Mouse (Mus musculus) heart, embryonic 14.5 days (tissue): Measurements from ENCODE around the gene Rnf34. TPM values are rescaled to one million over a fixed set of nuclear protein-coding genes. Genes with fewer than 3 reads are reported as not detected.

Source experiments
- ATAC-seq: fragments of 200-750 bp; cut with Nextera tagmentation; 2 replicates; pipeline ENCODE4 v1.8.0; 2017; ENCODE audit warnings: low read depth, moderate TSS enrichment; ENCODE audit not compliant: insufficient number of reproducible peaks, insufficient read depth, low FRiP score
- H3K27ac ChIP-seq, 2 experiments: fragments of 200-500 bp in 1 of 2; fragments of 300-500 bp in 1 of 2; sonication (generic) in 1 of 2; replicated peaks in 1 of 2; 2 replicates each; pipeline ENCODE4 v1.5.1; 2012 to 2014; ENCODE audit warnings: low read depth in 2 of 2, low read length in 2 of 2, control low read depth in 1 of 2, mild to moderate bottlenecking in 1 of 2, mixed read lengths in 1 of 2; ENCODE audit not compliant: control insufficient read depth in 1 of 2, insufficient read depth in 1 of 2
- H3K27me3 ChIP-seq: fragments of 300-500 bp; sonication (generic); 2 replicates; pipeline ENCODE4 v1.6.1; 2014; ENCODE audit warnings: mild to moderate bottlenecking, low read length, control low read depth; ENCODE audit not compliant: control insufficient read depth, insufficient read depth
- H3K36me3 ChIP-seq: fragments of 300-500 bp; sonication (generic); 2 replicates; pipeline ENCODE4 v1.6.1; 2014; ENCODE audit warnings: mild to moderate bottlenecking, control low read depth, low read length, mixed read lengths; ENCODE audit not compliant: control insufficient read depth, insufficient read depth
- H3K4me1 ChIP-seq, 2 experiments: fragments of 200-500 bp in 1 of 2; fragments of 300-500 bp in 1 of 2; sonication (generic) in 1 of 2; 2 replicates each; pipeline ENCODE4 v1.6.1; 2012 to 2014; ENCODE audit warnings: low read length in 2 of 2, control low read depth in 1 of 2, mixed read lengths in 1 of 2; ENCODE audit not compliant: control insufficient read depth in 2 of 2, insufficient read depth in 2 of 2
- H3K4me2 ChIP-seq: fragments of 300-500 bp; sonication (generic); 2 replicates; pipeline ENCODE4 v1.6.1; 2014; ENCODE audit warnings: mild to moderate bottlenecking, low read length
- H3K4me3 ChIP-seq, 2 experiments: fragments of 200-500 bp in 1 of 2; fragments of 300-500 bp in 1 of 2; sonication (generic) in 1 of 2; 2 replicates each; pipeline ENCODE4 v1.5.1; 2012 to 2014; ENCODE audit warnings: low read length in 2 of 2, mild to moderate bottlenecking in 2 of 2, control low read depth in 1 of 2, low read depth in 1 of 2, moderate library complexity in 1 of 2; ENCODE audit not compliant: control insufficient read depth in 1 of 2, insufficient read depth in 1 of 2
- H3K9ac ChIP-seq: fragments of 300-500 bp; sonication (generic); 2 replicates; pipeline ENCODE4 v1.6.1; 2014; ENCODE audit warnings: mild to moderate bottlenecking, low read length
- H3K9me3 ChIP-seq: fragments of 300-500 bp; sonication (generic); 2 replicates; pipeline ENCODE4 v1.6.1; 2016; ENCODE audit warnings: low read length, control low read depth; ENCODE audit not compliant: control insufficient read depth
- WGBS: fragments of 180-500 bp; shearing (Covaris S2); extraction: QIAGEN DNeasy Blood & Tissue Kit; methylation state at CpG from one replicate; pipeline ENCODE4 v1.1.7; 2014; 5-methylcytosine and 5-hydroxymethylcytosine counted together
- polyA plus RNA-seq: library from polyadenylated mRNA; unstranded; fragments of >200 nt; fragmentation: Nextera tagmentation; extraction: Ambion mirVana; gene quantifications from 2 replicates; pipeline ENCODE4 v1.2.1, GENCODE M21; 2014

The Rnf34 gene
- polyA plus RNA-seq, 1 experiment from 2014 or later, result 34.7 TPM

GRCm38 (mm10) chr5:122820777-122821523 lies 28.9 kb upstream of the Rnf34 start, which contains the start of gene Anapc5:
Gene Anapc5, minus strand, starts transcription at chr5:122821339.
- no peaks in the 10 kb centered on the region for H3K27me3 ChIP-seq
- under 1% methylated on average over 55 of the region's 55 CpGs for WGBS

GRCm38 (mm10) chr5:122821524-122821885 lies 28.3 kb upstream of the Rnf34 start:
- peak; percentile 14; the same call in 1 of the 2 replicates for ATAC-seq
- Histone ChIP-seq H3K9ac (peak overlapping the region; percentile 68), H3K4me2 (peak overlapping the region; percentile 66), H3K9me3 (no peaks in the 10 kb centered on the region), H3K27me3 (no peaks in the 10 kb centered on the region), H3K27ac (peak overlapping the region; percentile 88 to 96), H3K4me1 (peaks cover 6 to 14% of the 10 kb centered on the region in 2 experiments), H3K4me3 (peak overlapping the region; percentile 64 to 83), H3K36me3 (peaks cover 33% of the 10 kb centered on the region)
- under 1% methylated on average over 10 of the region's 10 CpGs for WGBS

More at GRCm38 (mm10) chr5:122820777-122821523, 28.9 kb upstream of the Rnf34 start, which contains the start of gene Anapc5:
- peaks cover 38% of the 10 kb centered on the region for H3K36me3 ChIP-seq
- H3K9me3 ChIP-seq, result no peaks in the 10 kb centered on the region
- peak; percentile 100 for ATAC-seq
- peak within 1 kb of the TSS; percentile 64 to 83 for H3K4me3 ChIP-seq
- H3K27ac ChIP-seq, result peak within 1 kb of the TSS; percentile 90 to 96
- H3K4me1 ChIP-seq, result peaks cover 6 to 14% of the 10 kb centered on the region in 2 experiments
- H3K4me2 ChIP-seq, result peak within 1 kb of the TSS; percentile 66
- H3K9ac ChIP-seq, result peak within 1 kb of the TSS; percentile 91

DNA sequence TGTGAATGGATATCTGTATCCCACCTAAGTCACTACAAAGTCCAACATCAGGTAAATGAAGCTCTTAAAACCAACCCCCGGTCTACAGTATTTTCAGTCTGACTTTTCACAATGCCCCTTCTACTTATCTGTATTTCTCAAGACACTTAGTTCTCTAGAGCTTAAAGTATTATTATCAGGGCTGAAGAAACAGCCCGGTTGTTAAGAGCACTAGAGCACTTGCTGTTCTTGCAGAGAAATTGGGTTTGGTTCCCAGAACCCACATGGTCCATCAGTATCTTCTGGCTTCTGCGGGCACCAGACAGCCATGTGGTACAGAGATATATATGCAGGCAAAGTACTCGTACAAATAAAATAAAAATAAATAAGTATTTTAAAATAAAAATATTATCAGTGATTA lies 27.4 kb upstream of the Rnf34 start:
- WGBS, result 83% methylated on average over 4 of the region's 4 CpGs
- Histone ChIP-seq H3K27ac (no peak overlapping the region), H3K4me3 (no peak overlapping the region), H3K4me2 (no peak overlapping the region), H3K4me1 (peaks cover 6 to 14% of the 10 kb centered on the region in 2 experiments), H3K27me3 (no peaks in the 10 kb centered on the region), H3K36me3 (peaks cover 23% of the 10 kb centered on the region), H3K9ac (no peak overlapping the region), H3K9me3 (no peaks in the 10 kb centered on the region)
- no peak for ATAC-seq

GRCm38 (mm10) chr5:122823976-122824375 lies 25.9 kb upstream of the Rnf34 start:
- H3K9me3 ChIP-seq, result no peaks in the 10 kb centered on the region
- H3K4me1 ChIP-seq, result peaks cover 6 to 14% of the 10 kb centered on the region in 2 experiments
- no peak overlapping the region for H3K4me2 ChIP-seq
- H3K9ac ChIP-seq, result no peak overlapping the region
- no peak overlapping the region for H3K4me3 ChIP-seq
- no peak for ATAC-seq
- 69% methylated on average over 1 of the region's 1 CpGs for WGBS
- H3K27ac ChIP-seq, result no peak overlapping the region
- H3K27me3 ChIP-seq, result no peaks in the 10 kb centered on the region
- H3K36me3 ChIP-seq, result peaks cover 8% of the 10 kb centered on the region

- H3K27me3 ChIP-seq, result no peaks in the 10 kb centered on the region
- ATAC-seq, result no peak
- no peak overlapping the region for H3K27ac ChIP-seq
- H3K36me3 ChIP-seq, result peaks cover 3% of the 10 kb centered on the region
- no peak overlapping the region for H3K4me3 ChIP-seq
- H3K4me2 ChIP-seq, result no peak overlapping the region
- peaks cover 4 to 11% of the 10 kb centered on the region in 2 experiments; a peak in 3 of 4 replicates for H3K4me1 ChIP-seq
- H3K9ac ChIP-seq, result no peak overlapping the region
- no peaks in the 10 kb centered on the region for H3K9me3 ChIP-seq
- WGBS, result 61% methylated on average over 6 of the region's 6 CpGs
Measured at GRCm38 (mm10) chr5:122824450-122824849, 25.4 kb upstream of the Rnf34 start.

- Histone ChIP-seq H3K27ac (no peak overlapping the region), H3K27me3 (no peaks in the 10 kb centered on the region), H3K36me3 (no peaks in the 10 kb centered on the region), H3K4me1 (peaks cover 2 to 5% of the 10 kb centered on the region in 2 experiments; a peak in 3 of 4 replicates), H3K9me3 (no peaks in the 10 kb centered on the region), H3K4me3 (no peak overlapping the region), H3K4me2 (no peak overlapping the region), H3K9ac (no peak overlapping the region)
- 73% methylated on average over 8 of the region's 8 CpGs for WGBS
- no peak for ATAC-seq
Measured at GRCm38 (mm10) chr5:122825099-122825498, 24.7 kb upstream of the Rnf34 start.

DNA sequence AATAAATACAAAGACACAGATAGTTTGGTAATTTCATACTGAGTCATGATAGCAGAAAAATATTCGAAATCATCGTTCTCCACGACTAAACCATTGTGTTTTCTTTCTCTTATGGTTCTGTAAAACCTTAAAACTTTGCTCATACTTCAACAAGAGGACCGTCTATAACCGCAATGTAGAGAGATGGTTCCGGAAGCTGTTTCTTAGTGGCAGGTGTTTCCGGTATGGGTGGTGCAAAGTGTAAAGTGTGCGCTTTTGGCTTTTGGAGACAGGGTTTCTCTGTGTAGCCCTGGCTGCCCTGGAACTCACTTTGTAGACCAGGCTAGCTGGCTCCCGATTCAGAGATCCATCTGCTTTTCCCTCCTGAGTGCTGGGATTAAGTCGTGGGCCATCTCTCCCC lies 17.3 kb upstream of the Rnf34 start:
- ATAC-seq, result no peak
- Histone ChIP-seq H3K36me3 (no peaks in the 10 kb centered on the region), H3K27me3 (no peaks in the 10 kb centered on the region), H3K4me2 (no peak overlapping the region), H3K27ac (no peak overlapping the region), H3K9me3 (no peaks in the 10 kb centered on the region), H3K4me1 (no peaks in the 10 kb centered on the region), H3K9ac (no peak overlapping the region), H3K4me3 (no peak overlapping the region)
- 88% methylated on average over 10 of the region's 10 CpGs for WGBS
